Mouse (Mus musculus): Measurements from ENCODE around the gene Ugt2a3.
A peak's percentile ranks its signal among the peaks of the same experiment; 100 is the strongest.
"Not testable (repeated sequence)": the region's sequence is repeated elsewhere in the genome, so short reads cannot be mapped to it uniquely, and the experiment has no call there.

Ugt2a3 gene

GRCm38 (mm10) chr5:87336961-87337697, at the start of gene Ugt2a3:
TSS of gene Ugt2a3 (minus strand) at chr5:87337195.
- no peak for DNase-seq (ENCODE audit: extremely low spot score)

- DNase-seq (ENCODE audit: extremely low spot score), result no peak
Observed at GRCm38 (mm10) chr5:87380234-87380633, 43.2 kb upstream of the Ugt2a3 start.

DNA sequence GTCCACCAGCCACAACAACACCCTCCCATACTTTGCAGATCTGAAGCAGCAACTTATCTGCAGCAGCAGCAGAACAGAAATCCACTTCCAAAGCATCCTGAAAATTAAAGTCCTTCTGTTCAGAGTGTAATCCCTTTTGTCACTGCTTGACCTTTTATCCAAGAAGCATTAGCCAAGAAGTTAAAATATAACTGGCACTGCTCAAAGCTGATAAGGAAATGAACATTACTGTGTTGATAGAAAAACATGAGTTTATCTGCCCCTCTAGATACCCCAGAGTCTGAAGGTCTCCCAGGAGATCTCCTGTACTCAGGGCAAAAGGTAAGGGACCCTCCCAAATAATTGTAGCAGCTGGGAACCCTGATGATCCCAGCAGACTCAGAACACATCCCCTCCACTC, 42.8 kb upstream of the Ugt2a3 start:
- no peak for DNase-seq (ENCODE audit: extremely low spot score)

DNA sequence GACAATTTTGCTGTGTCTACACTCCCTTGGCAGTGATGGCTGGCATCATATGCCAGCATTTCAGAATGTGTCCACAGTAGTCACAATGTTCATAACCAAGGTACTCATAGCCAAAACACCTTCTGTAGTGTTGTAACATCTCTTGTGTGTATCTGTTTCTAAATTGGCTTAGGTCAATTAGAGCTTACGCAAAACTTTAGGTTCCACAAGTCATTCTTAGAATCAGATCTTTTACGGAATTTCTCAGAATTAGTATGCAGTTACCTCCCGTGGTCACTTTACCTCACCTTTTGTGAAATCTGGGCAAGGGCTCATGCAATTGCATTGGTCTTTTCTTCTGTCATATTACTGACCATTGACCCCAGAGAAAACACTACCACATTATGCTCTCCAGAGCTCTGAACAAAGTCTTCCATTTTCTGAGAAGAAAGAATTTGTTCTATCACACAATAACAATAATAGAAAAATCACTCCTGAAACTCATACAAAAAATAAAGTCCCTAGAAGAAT, 38.9 kb upstream of the Ugt2a3 start:
- DNase-seq (ENCODE audit: extremely low spot score), result no peak

- no peak for DNase-seq (ENCODE audit: extremely low spot score)
Observed at GRCm38 (mm10) chr5:87373502-87373863, 36.5 kb upstream of the Ugt2a3 start.

DNA sequence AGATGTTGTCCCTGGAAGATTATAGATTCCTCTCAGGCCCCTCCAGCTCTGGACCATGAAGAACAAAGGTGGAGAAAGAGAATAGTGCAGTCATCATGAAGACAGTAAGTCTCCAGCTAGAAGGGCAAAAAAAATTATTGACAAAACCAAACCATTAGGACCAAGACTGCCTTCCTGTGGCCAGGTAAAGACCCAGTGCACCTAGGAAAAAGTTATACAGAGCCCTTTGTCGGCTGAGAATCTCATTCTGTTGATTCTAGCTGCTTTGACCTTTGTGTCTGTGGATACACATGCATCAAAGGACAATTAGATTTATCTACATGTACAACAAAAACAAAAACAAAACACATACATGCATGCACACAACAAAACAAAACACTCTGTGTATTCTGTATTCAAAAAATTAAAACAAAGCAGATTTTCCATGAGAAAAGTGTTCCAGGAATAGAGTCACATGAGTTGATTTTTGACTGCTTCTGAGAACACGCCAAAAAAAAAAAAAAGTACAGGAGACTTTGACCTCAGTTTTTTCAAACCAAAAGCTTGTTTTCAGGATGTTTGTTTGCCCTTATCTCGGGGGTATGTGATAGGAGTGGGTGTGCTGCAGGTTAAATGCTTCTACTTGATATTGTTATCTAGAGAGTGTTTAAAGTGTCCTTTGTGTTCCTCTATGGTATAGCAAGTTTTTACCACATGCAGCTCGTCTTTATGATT, 36.0 kb upstream of the Ugt2a3 start:
- not testable (repeated sequence) for DNase-seq (ENCODE audit: extremely low spot score)

- no peak for DNase-seq (ENCODE audit: extremely low spot score)
Observed at GRCm38 (mm10) chr5:87350350-87350749, 13.4 kb upstream of the Ugt2a3 start.

- DNase-seq (ENCODE audit: extremely low spot score), result not testable (repeated sequence)
Observed at GRCm38 (mm10) chr5:87349150-87349549, 12.2 kb upstream of the Ugt2a3 start.

- DNase-seq (ENCODE audit: extremely low spot score), result not testable (repeated sequence)
Observed at GRCm38 (mm10) chr5:87347479-87348078, 10.6 kb upstream of the Ugt2a3 start.

DNA sequence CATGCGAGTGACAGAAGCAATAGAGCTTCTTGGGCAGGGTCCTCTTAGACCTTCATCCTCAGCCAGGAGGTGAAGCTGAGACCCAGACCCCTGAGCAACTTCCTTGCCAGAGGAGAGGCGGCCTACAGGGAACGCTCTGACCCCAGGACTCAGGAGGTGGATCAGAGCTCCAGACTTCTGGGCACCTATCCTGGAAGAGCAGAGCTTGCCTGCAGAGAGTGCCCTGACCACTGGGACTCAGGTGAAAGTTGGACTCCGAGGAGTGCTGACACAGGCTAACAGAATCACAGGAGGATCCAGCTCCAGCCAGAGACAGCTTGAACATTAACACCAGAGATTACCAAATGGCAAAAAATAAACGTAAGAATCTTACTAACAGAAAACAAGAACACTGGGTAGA, 3.5 kb upstream of the Ugt2a3 start:
- DNase-seq (ENCODE audit: extremely low spot score), result no peak

GRCm38 (mm10) chr5:87335199-87335598, 1.8 kb downstream of the Ugt2a3 start:
- no peak for DNase-seq (ENCODE audit: extremely low spot score)

DNA sequence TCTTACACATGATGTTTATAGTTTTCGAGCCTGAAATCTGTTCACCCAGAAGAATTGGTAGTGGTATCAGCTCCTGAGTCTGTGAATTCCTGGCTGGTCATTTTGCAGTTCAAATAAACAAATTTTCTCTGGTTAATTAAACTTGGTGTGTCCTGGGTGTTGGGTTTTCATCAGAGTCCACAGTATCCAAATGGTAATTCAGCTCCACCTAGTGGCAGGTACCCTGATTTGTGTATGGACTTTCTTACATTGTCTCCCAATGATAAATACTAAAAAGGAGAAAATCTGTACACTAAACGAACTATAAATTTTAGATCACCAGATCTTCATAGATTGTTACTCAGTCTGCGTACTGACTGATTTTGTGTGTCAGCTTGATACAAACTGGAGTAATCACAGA, 3.4 kb downstream of the Ugt2a3 start:
- peak; percentile 12 for DNase-seq (ENCODE audit: extremely low spot score)

DNA sequence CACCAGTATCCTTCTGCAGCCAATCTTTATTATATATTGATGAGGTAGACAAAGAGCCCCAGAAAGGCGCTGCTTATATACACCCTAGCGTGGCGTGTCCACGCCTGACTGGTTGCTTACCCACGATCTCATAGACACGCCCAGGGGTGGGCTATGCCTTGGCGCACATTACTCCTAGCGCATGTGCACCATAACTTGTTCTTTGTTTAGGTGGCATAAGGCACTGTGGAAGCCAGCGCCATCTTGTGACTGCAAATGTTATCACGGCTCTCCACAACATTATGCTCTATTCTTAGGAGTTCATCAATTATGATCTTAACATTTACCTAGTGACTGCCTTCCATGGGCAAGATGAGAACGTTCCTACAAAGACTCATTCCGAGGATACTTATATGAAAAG, 25.6 kb downstream of the Ugt2a3 start:
- peak; percentile 2 for DNase-seq (ENCODE audit: extremely low spot score)

- DNase-seq (ENCODE audit: extremely low spot score), result not testable (repeated sequence)
Observed at GRCm38 (mm10) chr5:87286180-87286579, 50.8 kb downstream of the Ugt2a3 start.

DNA sequence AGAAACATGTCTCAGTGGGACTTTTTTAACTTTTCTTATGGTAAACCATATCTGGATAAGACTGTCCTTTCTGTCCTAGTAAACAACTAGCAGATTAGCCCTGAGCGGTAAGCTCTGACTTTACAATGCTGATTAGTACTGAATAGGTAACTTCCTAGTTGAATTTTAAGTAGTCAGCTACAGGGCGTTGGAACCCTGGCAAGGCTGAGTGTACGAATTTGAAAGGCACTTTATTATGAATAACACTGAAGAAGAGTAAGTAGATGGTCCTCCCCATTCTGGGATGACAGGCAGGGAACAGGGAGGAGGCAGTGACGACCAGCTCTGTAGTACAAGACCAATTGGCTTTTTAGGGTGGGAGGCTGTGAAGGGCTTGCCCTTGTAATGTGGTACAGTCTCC, 61.0 kb downstream of the Ugt2a3 start:
- DNase-seq (ENCODE audit: extremely low spot score), result not testable (repeated sequence)

- DNase-seq (ENCODE audit: extremely low spot score), result no peak
Observed at GRCm38 (mm10) chr5:87275581-87275980, 61.4 kb downstream of the Ugt2a3 start.

Measured in embryo, embryonic 9.5 days (tissue).